Mouse (Mus musculus): Measurements from ENCODE around the gene Rnf20. TPM values are rescaled to one million over a fixed set of nuclear protein-coding genes. Genes with fewer than 3 reads are reported as not detected.
A peak's percentile ranks its signal among the peaks of the same experiment; 100 is the strongest.

The Rnf20 gene
- total RNA-seq, 2 experiments from 2014 or later: 36.9 to 37.1 TPM

DNA sequence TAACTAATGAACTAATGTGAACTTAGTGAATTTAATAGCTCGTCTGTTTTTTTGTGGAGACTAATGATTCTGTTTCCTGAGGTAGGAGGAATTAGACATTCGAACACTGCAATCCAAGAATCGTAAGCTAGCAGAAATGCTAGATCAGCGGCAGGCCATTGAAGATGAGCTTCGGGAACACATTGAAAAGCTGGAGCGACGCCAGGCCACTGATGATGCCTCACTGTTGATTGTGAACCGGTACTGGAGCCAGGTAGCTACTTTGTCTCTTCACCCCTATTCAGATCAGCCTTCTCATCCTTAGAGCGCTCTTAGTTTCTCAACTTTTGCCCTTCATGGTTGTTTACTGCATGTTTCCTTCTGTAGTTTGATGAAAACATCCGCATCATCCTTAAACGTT, 6.0 kb downstream of the Rnf20 start:
- DNase-seq: no peak
- intact Hi-C loops (cut with DNase I): no loop called here

- intact Hi-C loops (cut with DNase I): no loop called here
These were observed 8.1 kb downstream of the Rnf20 start for GRCm38 (mm10) chr4:49639913-49640312.

GRCm38 (mm10) chr4:49659421-49659820, 27.6 kb downstream of the Rnf20 start:
- DNase-seq: no peak
- intact Hi-C loops (cut with DNase I): no loop called here

More at GRCm38 (mm10) chr4:49639913-49640312, 8.1 kb downstream of the Rnf20 start:
- DNase-seq: no peak

DNA sequence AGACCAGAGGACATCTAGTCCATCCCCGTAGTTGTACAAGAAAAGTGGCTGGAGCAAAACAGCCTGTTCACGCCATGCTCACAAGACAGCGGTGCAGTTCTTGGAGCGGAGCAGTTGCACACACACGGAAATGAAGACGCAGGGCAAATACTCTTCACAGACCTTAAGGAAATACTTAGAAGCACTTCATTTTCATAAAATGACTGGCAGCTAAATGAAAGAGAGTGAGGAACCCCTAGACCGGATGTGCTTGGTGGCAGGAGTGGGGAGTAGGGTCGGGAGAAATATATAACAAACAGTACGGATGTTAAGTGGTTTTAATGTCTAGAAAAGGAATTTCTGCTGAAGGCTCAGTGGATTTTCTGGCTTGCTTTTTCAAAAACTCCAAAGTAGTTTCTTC, 29.9 kb downstream of the Rnf20 start:
- intact Hi-C loops (cut with DNase I): no loop called here
- DNase-seq: no peak

DNA sequence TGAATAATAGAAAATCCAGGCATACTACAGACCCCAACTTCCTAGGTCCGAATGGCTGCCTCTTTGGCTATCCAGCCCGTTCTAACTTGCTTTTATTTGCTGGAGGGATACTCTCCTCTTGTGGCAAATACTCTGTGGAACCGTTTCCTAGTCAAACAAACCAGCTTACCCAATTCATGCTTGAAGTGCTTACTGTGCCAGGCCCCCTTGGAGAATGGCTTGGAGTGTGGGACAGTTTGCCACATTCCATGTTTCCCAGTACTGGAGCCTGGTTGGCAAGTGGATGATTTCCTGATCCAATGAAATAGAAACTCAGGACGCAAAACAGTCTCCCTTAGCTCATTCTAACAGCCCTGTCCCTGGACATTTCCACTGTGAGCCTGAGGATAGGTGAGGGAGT, 30.4 kb downstream of the Rnf20 start:
- no peak for DNase-seq
- intact Hi-C loops (cut with DNase I): no loop called here

GRCm38 (mm10) chr4:49664850-49665249, 33.0 kb downstream of the Rnf20 start:
- intact Hi-C loops (cut with DNase I): no loop called here

DNA sequence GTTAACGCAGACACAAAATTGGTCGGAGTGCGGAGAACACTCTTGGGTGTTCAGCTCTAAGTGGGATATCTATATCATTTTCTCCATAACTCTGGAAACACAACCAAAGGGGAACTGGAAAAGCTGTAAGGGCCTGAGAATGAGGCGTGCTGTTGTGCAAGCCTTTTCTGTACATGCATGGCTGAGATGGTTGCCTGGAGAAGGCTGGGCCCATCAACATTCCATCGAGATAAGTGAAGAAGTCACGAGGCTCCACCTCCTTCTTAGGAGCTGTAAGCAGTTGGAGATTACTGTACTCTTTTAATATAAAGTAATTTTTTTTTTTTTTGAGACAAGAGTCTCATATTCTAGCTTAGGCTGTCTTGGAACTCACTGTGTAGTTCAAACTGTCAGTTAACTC, 44.3 kb downstream of the Rnf20 start:
- intact Hi-C loops (cut with DNase I): no loop called here
- DNase-seq: no peak

More at GRCm38 (mm10) chr4:49664850-49665249, 33.0 kb downstream of the Rnf20 start:
- no peak for DNase-seq

- no peak for DNase-seq
- intact Hi-C loops (cut with DNase I): no loop called here
These were observed 45.0 kb downstream of the Rnf20 start for GRCm38 (mm10) chr4:49676790-49677189.

DNA sequence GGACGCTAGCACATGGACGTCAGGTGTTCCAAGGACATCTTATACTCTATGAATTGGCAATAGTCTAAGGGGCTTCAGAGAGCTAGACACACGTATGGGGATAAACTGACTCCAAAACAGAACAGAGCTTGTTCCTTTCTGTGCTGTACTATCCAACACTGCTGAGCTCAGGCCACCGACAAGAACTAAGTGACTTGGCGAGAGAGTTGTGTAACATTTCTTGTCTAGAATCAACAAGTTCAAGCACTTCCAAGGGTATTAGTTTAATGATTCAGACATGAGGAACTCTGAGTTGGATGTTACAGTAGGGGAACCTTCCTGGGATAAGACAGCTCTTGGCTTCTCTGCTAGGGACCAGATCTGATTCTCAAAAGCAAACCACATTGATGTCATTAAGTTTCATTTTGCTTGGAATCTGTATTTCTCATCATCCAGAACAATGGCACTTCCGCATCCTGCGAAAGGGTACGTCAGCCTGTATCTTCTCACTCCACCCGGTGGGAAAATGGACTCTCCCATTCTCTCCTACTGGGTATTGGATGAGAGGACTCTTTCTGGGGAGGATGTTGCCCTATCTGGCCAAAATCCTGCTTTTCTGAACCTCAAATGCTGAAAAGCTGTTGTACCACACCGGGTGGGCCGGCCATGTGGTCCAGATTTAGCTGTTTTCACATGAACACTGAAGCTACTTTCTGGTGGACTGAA, 48.5 kb downstream of the Rnf20 start:
- no peak for DNase-seq
- intact Hi-C loops (cut with DNase I): no loop called here

DNA sequence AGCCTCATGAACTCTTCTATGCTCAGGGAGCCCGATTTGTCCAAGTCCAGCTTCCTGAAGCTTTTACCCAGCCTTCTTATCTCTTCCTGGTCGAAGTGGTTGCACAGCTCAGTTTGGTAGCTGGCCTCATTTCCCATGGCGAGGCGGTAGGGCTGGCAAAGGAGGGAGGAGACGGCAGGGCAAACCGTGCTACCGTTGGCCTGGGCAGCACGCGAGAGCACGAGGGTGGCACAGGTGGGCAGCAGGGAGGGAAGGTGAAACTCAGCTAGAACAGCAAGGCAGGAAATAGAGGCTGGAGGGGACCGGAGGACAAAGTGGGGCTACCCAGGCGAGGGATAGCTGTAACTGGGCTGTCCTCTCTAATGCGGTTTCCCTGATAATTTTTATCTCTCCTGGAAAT, 50.0 kb downstream of the Rnf20 start, which contains the start of gene Ppp3r2:
Gene Ppp3r2, minus strand, starts transcription at position 213 of the 400 bp plus-strand sequence.
- intact Hi-C loops (cut with DNase I): no loop called here
- DNase-seq: no peak

GRCm38 (mm10) chr4:49688594-49689288, 56.9 kb downstream of the Rnf20 start:
- intact Hi-C loops (cut with DNase I): loop anchor here (1.0 kb wide), 1 partner anchor 270 kb away; no protein-coding TSS in a partner anchor
- DNase-seq: peak; percentile 21 to 53

GRCm38 (mm10) chr4:49691405-49692194, 59.8 kb downstream of the Rnf20 start:
- no peak for DNase-seq
- intact Hi-C loops (cut with DNase I): no loop called here

Other genes with a start within 250 kb of the Rnf20 start
- not detected for gene Acnat2, start 223.9 kb upstream of the Rnf20 start, total RNA-seq (2021)
- gene Acnat1, start 158.1 kb upstream of the Rnf20 start, total RNA-seq (2021): not detected
- not detected for gene Baat, start 125.4 kb upstream of the Rnf20 start, total RNA-seq (2021)
- gene Mrpl50, start 110.9 kb upstream of the Rnf20 start, total RNA-seq (2021): 10 to 100 TPM; 38.8 to 39.1 TPM
- gene Zfp189, start 110.8 kb upstream of the Rnf20 start, total RNA-seq (2021): 1 to 10 TPM; 6.4 to 7.6 TPM
- under 1 TPM; 0.10 to 0.17 TPM for gene Aldob, start 82.5 kb upstream of the Rnf20 start, total RNA-seq (2021)
- 10 to 100 TPM; 40.4 to 43.5 TPM for gene Tmem246, start 34.1 kb upstream of the Rnf20 start, total RNA-seq (2021)
- not detected for gene Ppp3r2, start 50.0 kb downstream of the Rnf20 start, total RNA-seq (2021)
- gene Grin3a, start 213.7 kb downstream of the Rnf20 start, total RNA-seq (2021): under 1 TPM; 0.15 to 0.33 TPM